Mouse (Mus musculus) kidney, adult 11 months (tissue): Measurements from ENCODE around the gene Lce1l.
A peak's percentile ranks its signal among the peaks of the same experiment; 100 is the strongest.
"Not testable (repeated sequence)": the region's sequence is repeated elsewhere in the genome, so short reads cannot be mapped to it uniquely, and the experiment has no call there.

Source experiments
- DNase-seq: peaks from one replicate; pipeline ENCODE4 v3.0.0; 2022

The Lce1l gene

GRCm38 (mm10) chr3:92851186-92851585 is at the start of gene Lce1l:
Gene Lce1l, minus strand, starts transcription at chr3:92851286.
- DNase-seq: no peak

GRCm38 (mm10) chr3:92894489-92894888 is 43.4 kb upstream of the Lce1l start:
- no peak for DNase-seq

- DNase-seq: peak; percentile 53
Measured at GRCm38 (mm10) chr3:92894063-92894462, 43.0 kb upstream of the Lce1l start.

- DNase-seq: no peak
Measured at GRCm38 (mm10) chr3:92874180-92874579, 23.1 kb upstream of the Lce1l start.

GRCm38 (mm10) chr3:92870116-92870515 is 19.0 kb upstream of the Lce1l start, which contains the start of gene 2310050C09Rik:
Gene 2310050C09Rik, minus strand, starts transcription at chr3:92870216.
- no peak for DNase-seq

GRCm38 (mm10) chr3:92827108-92827507 is 24.0 kb downstream of the Lce1l start, which contains the start of gene Kprp:
Gene Kprp, minus strand, starts transcription at chr3:92827247.
- no peak for DNase-seq

GRCm38 (mm10) chr3:92825808-92826207 is 25.3 kb downstream of the Lce1l start:
- DNase-seq: no peak

GRCm38 (mm10) chr3:92816036-92816435 is 35.0 kb downstream of the Lce1l start:
- not testable (repeated sequence) for DNase-seq

- no peak for DNase-seq
Measured at GRCm38 (mm10) chr3:92815581-92815980, 35.5 kb downstream of the Lce1l start.

GRCm38 (mm10) chr3:92807791-92808190 is 43.3 kb downstream of the Lce1l start, which contains the start of gene Lce1k:
Gene Lce1k, minus strand, starts transcription at chr3:92807891.
- DNase-seq: no peak
